Mouse (Mus musculus): Measurements from ENCODE around the gene Spib. TPM values are rescaled to one million over a fixed set of nuclear protein-coding genes. Genes with fewer than 3 reads are reported as not detected.

Spib gene
- total RNA-seq, 1 experiment = 0.67 TPM

GRCm38 (mm10) chr7:44564486-44564885 lies 32.6 kb upstream of the Spib start:
- H3K27ac ChIP-seq (ENCODE audit: insufficient read depth, low read depth, low read length, poor library complexity, severe bottlenecking) = no peak overlapping the region
- peaks cover 0 to 14% of the 10 kb centered on the region in 2 experiments; a peak in 1 of 4 replicates for H3K4me1 ChIP-seq (ENCODE audit: control insufficient read depth in 2 of 2, insufficient read depth in 2 of 2, low read length in 2 of 2, poor library complexity in 1 of 2)
- H3K9ac ChIP-seq (ENCODE audit: insufficient read depth, low read depth, low read length, poor library complexity, severe bottlenecking) = no peak overlapping the region; the same call in 1 of the 2 replicates
- DNase-seq (ENCODE audit: low read depth, low spot score) = no peak
- in situ Hi-C loops (cut with MboI; ENCODE audit: low sequenced_read_pairs in 2 of 2, unreplicated experiment in 2 of 2) = no loop called here
- H3K36me3 ChIP-seq (ENCODE audit: control insufficient read depth, insufficient read depth, low read length, poor library complexity, severe bottlenecking) = no peaks in the 10 kb centered on the region
- TF ChIP-seq ZNF384 (IDR thresholded peaks at IDR 0.05; ENCODE audit: low read depth, low read length) (no peak), HCFC1 (IDR thresholded peaks at IDR 0.05; ENCODE audit: borderline replicate concordance, insufficient read depth, low read length) (no peak), ZC3H11A (IDR thresholded peaks at IDR 0.05; ENCODE audit: borderline replicate concordance, low read depth, low read length) (no peak)
- H3K4me3 ChIP-seq (ENCODE audit: insufficient read depth in 1 of 2, low read depth in 1 of 2, low read length in 2 of 2, poor library complexity in 1 of 2, severe bottlenecking in 1 of 2) = no peak overlapping the region
- H3K9me3 ChIP-seq (ENCODE audit: control insufficient read depth, insufficient read depth, low read depth, low read length) = no peaks in the 10 kb centered on the region

- Histone ChIP-seq H3K27ac (ENCODE audit: insufficient read depth, low read depth, low read length, poor library complexity, severe bottlenecking) (no peak overlapping the region), H3K9ac (ENCODE audit: insufficient read depth, low read depth, low read length, poor library complexity, severe bottlenecking) (no peak overlapping the region), H3K4me1 (ENCODE audit: control insufficient read depth in 2 of 2, insufficient read depth in 2 of 2, low read length in 2 of 2, poor library complexity in 1 of 2) (peaks cover 0 to 14% of the 10 kb centered on the region in 2 experiments; a peak in 1 of 4 replicates), H3K4me3 (ENCODE audit: insufficient read depth in 1 of 2, low read depth in 1 of 2, low read length in 2 of 2, poor library complexity in 1 of 2, severe bottlenecking in 1 of 2) (no peak overlapping the region), H3K36me3 (ENCODE audit: control insufficient read depth, insufficient read depth, low read length, poor library complexity, severe bottlenecking) (no peaks in the 10 kb centered on the region), H3K9me3 (ENCODE audit: control insufficient read depth, insufficient read depth, low read depth, low read length) (no peaks in the 10 kb centered on the region)
- in situ Hi-C loops (cut with MboI; ENCODE audit: low sequenced_read_pairs in 2 of 2, unreplicated experiment in 2 of 2) = no loop called here
- no peak for DNase-seq (ENCODE audit: low read depth, low spot score)
- no peak for TF ChIP-seq MAFK (IDR thresholded peaks at IDR 0.05; ENCODE audit: insufficient read depth, low read depth, low read length)
- no peak for TF ChIP-seq HCFC1 (IDR thresholded peaks at IDR 0.05; ENCODE audit: borderline replicate concordance, insufficient read depth, low read length)
- TF ChIP-seq CHD2 (IDR thresholded peaks at IDR 0.05; ENCODE audit: low read depth, low read length) = no peak
- TF ChIP-seq ZNF384 (IDR thresholded peaks at IDR 0.05; ENCODE audit: low read depth, low read length) = no peak
- TF ChIP-seq ZC3H11A (IDR thresholded peaks at IDR 0.05; ENCODE audit: borderline replicate concordance, low read depth, low read length) = no peak
Observed at GRCm38 (mm10) chr7:44563284-44563683, 31.4 kb upstream of the Spib start.

- peak; percentile 86 for DNase-seq (ENCODE audit: low read depth, low spot score)
- Histone ChIP-seq H3K36me3 (ENCODE audit: control insufficient read depth, insufficient read depth, low read length, poor library complexity, severe bottlenecking) (no peaks in the 10 kb centered on the region), H3K4me1 (ENCODE audit: control insufficient read depth in 2 of 2, insufficient read depth in 2 of 2, low read length in 2 of 2, poor library complexity in 1 of 2) (peaks cover 0 to 17% of the 10 kb centered on the region in 2 experiments; a peak in 1 of 4 replicates), H3K9ac (ENCODE audit: insufficient read depth, low read depth, low read length, poor library complexity, severe bottlenecking) (0 out of 2 replicates have a peak overlapping the region, but pooled peaks have one; percentile 23), H3K9me3 (ENCODE audit: control insufficient read depth, insufficient read depth, low read depth, low read length) (no peaks in the 10 kb centered on the region), H3K4me3 (ENCODE audit: insufficient read depth in 1 of 2, low read depth in 1 of 2, low read length in 2 of 2, poor library complexity in 1 of 2, severe bottlenecking in 1 of 2) (no peak overlapping the region), H3K27ac (ENCODE audit: insufficient read depth, low read depth, low read length, poor library complexity, severe bottlenecking) (no peak overlapping the region)
- TF ChIP-seq ZC3H11A (IDR thresholded peaks at IDR 0.05; ENCODE audit: borderline replicate concordance, low read depth, low read length) = peak; percentile 73; the same call in 1 of the 2 replicates
- TF ChIP-seq HCFC1 (IDR thresholded peaks at IDR 0.05; ENCODE audit: borderline replicate concordance, insufficient read depth, low read length) = no peak
- 0 out of 2 replicates have a peak, but pooled peaks have one; percentile 32 for TF ChIP-seq ZNF384 (IDR thresholded peaks at IDR 0.05; ENCODE audit: low read depth, low read length)
- TF ChIP-seq CHD2 (IDR thresholded peaks at IDR 0.05; ENCODE audit: low read depth, low read length) = no peak
- no peak for TF ChIP-seq MAFK (IDR thresholded peaks at IDR 0.05; ENCODE audit: insufficient read depth, low read depth, low read length)
- in situ Hi-C loops (cut with MboI; ENCODE audit: low sequenced_read_pairs in 2 of 2, unreplicated experiment in 2 of 2) = no loop called here
Observed at GRCm38 (mm10) chr7:44560435-44561400, 28.8 kb upstream of the Spib start.

DNA sequence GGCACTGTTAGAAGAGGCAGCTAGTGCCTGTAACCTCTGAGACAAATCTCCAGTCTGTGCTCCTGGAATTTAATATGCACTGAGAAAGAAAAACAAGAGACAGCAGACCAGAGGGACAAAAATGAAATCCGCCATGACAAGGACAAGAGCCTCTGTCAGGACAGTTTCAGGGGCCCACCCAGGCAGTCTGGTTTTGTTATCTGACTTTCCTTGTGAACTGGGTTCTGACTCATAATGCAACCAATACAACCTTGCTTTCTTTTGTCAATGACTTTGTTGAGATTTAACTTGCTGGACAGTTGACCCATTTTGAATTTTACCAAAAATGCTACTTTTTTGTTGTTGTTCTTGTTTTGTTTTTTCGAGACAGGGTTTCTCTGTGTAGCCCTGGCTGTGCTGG lies 25.8 kb upstream of the Spib start:
- TF ChIP-seq ZNF384 (IDR thresholded peaks at IDR 0.05; ENCODE audit: low read depth, low read length) (no peak), HCFC1 (IDR thresholded peaks at IDR 0.05; ENCODE audit: borderline replicate concordance, insufficient read depth, low read length) (no peak)
- Histone ChIP-seq H3K36me3 (ENCODE audit: control insufficient read depth, insufficient read depth, low read length, poor library complexity, severe bottlenecking) (no peaks in the 10 kb centered on the region), H3K9me3 (ENCODE audit: control insufficient read depth, insufficient read depth, low read depth, low read length) (no peaks in the 10 kb centered on the region), H3K4me3 (ENCODE audit: insufficient read depth in 1 of 2, low read depth in 1 of 2, low read length in 2 of 2, poor library complexity in 1 of 2, severe bottlenecking in 1 of 2) (no peak overlapping the region), H3K9ac (ENCODE audit: insufficient read depth, low read depth, low read length, poor library complexity, severe bottlenecking) (no peak overlapping the region), H3K4me1 (ENCODE audit: control insufficient read depth in 2 of 2, insufficient read depth in 2 of 2, low read length in 2 of 2, poor library complexity in 1 of 2) (peaks cover 0 to 16% of the 10 kb centered on the region in 2 experiments; a peak in 1 of 4 replicates), H3K27ac (ENCODE audit: insufficient read depth, low read depth, low read length, poor library complexity, severe bottlenecking) (no peak overlapping the region)
- no peak for DNase-seq (ENCODE audit: low read depth, low spot score)
- in situ Hi-C loops (cut with MboI; ENCODE audit: low sequenced_read_pairs in 2 of 2, unreplicated experiment in 2 of 2) = no loop called here

Data from ES-E14 (cell line).